Mouse (Mus musculus) G1E (cell line): ENCODE results near the gene Gm6525. TPM values are rescaled to one million over a fixed set of nuclear protein-coding genes. Genes with fewer than 3 reads are reported as not detected.

Experiments used
- ATAC-seq: 2 replicates; pipeline ENCODE4 v1.8.0; 2016; ENCODE audit warnings: mild to moderate bottlenecking; ENCODE audit not compliant: insufficient number of reproducible peaks, poor library complexity, low FRiP score, severe bottlenecking; ENCODE audit errors: extremely low read depth
- DNase-seq: peaks from one replicate; pipeline ENCODE4 v3.0.0; 2012; ENCODE audit warnings: low spot score
- H3K27me3 ChIP-seq: 2 replicates; pipeline ENCODE4 v1.6.1; 2012; ENCODE audit warnings: mild to moderate bottlenecking, low read length, inconsistent platforms; ENCODE audit not compliant: insufficient read depth
- H3K36me3 ChIP-seq: replicated peaks from 2 replicates; pipeline ENCODE3; 2012; ENCODE audit warnings: mild to moderate bottlenecking, inconsistent platforms
- H3K4me1 ChIP-seq: 2 replicates; pipeline ENCODE4 v1.6.1; 2012; ENCODE audit warnings: low read depth, low read length, inconsistent platforms, mixed read lengths; ENCODE audit not compliant: insufficient read depth
- H3K4me3 ChIP-seq: 2 replicates; pipeline ENCODE4 v1.5.1; 2012; ENCODE audit warnings: low read depth, mild to moderate bottlenecking, inconsistent platforms, low read length, moderate library complexity, mixed read lengths
- H3K9me3 ChIP-seq: replicated peaks from 2 replicates; pipeline ENCODE4 v1.6.1; 2012; ENCODE audit warnings: inconsistent platforms
- CTCF ChIP-seq: IDR thresholded peaks from 2 replicates; pipeline ENCODE4 v1.5.1; 2012; ENCODE audit warnings: low read depth, low read length, inconsistent platforms, mixed read lengths
- GATA1 ChIP-seq: IDR thresholded peaks from 2 replicates; pipeline ENCODE4 v1.6.1; 2012; ENCODE audit warnings: borderline replicate concordance, low read length, inconsistent platforms, mixed read lengths
- GATA2 ChIP-seq: IDR thresholded peaks from 2 replicates; pipeline ENCODE4 v1.6.1; 2012; ENCODE audit warnings: low read depth, low read length, inconsistent platforms, borderline replicate concordance
- POLR2AphosphoS5 ChIP-seq: IDR thresholded peaks from 2 replicates; pipeline ENCODE4 v1.6.1; 2012; ENCODE audit warnings: low read depth, low read length, inconsistent platforms; ENCODE audit not compliant: insufficient replicate concordance
- TAL1 ChIP-seq: conservative IDR thresholded peaks from 2 replicates; pipeline ENCODE4 v1.6.1; 2012; ENCODE audit warnings: low read depth, low read length, inconsistent platforms, mixed read lengths
- polyA plus RNA-seq: library from polyadenylated mRNA; stranded (reverse); fragments of >175 nt; gene quantifications from 2 replicates; pipeline ENCODE4 v1.2.3, GENCODE M21; 2012
- total RNA-seq, 2 experiments: library from RNA; stranded (forward) in 1 of 2; stranded (reverse) in 1 of 2; fragments of 200-1000 nt in 1 of 2; fragments of >200 nt in 1 of 2; fragmentation: Nextera tagmentation in 1 of 2; gene quantifications; 2 replicates each; pipeline ENCODE4 v1.2.3; 2014 to 2017

Gm6525 gene
- total and polyA plus RNA-seq, 3 experiments: 0.60 TPM; not detected in 2

- Histone ChIP-seq H3K36me3 (no peaks in the 10 kb centered on the region), H3K27me3 (peaks cover 19% of the 10 kb centered on the region), H3K9me3 (no peaks in the 10 kb centered on the region), H3K4me3 (no peak overlapping the region), H3K4me1 (no peaks in the 10 kb centered on the region)
- TF ChIP-seq CTCF (no peak), TAL1 (no peak), GATA2 (no peak), GATA1 (no peak), POLR2AphosphoS5 (no peak)
- no peak for DNase-seq
- ATAC-seq: no peak
These were observed 46.4 kb downstream of the Gm6525 start for GRCm38 (mm10) chr3:84220326-84220725.

DNA sequence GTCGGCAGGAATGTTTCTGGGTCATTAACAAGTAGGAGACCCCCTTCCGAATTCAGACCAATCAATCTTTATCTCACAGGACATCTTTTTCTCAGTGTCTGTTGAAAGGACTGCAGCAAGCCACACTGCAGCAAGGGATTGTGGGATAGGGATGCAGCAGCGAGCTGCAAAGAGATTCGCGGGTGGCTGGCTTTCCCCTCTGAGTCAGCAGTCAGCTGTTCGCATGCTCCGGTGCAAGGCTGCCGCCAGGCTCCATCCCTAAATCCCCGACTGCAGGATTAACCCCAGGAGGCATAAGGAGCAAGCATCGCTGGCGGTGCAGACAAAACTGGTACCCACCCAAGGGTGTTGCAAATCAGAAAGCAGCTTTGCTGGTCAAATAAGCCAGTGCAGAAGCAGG, 46.8 kb downstream of the Gm6525 start:
- Histone ChIP-seq H3K4me3 (no peak overlapping the region), H3K9me3 (no peaks in the 10 kb centered on the region), H3K4me1 (no peaks in the 10 kb centered on the region), H3K36me3 (no peaks in the 10 kb centered on the region), H3K27me3 (peaks cover 19% of the 10 kb centered on the region)
- TF ChIP-seq GATA1 (no peak), TAL1 (no peak), GATA2 (no peak), CTCF (no peak), POLR2AphosphoS5 (no peak)
- no peak for ATAC-seq
- DNase-seq: no peak

Other genes starting within 250 kb of the Gm6525 start
- 60.5 and 97.1 TPM in 2 replicates for gene Tmem131l, start 133.9 kb upstream of the Gm6525 start, total RNA-seq (2014; fragmentation: Nextera tagmentation)
- 41.3 and 43.4 TPM in 2 replicates for gene Tmem131l, start 133.9 kb upstream of the Gm6525 start, total RNA-seq (2017)
- 35.0 and 37.2 TPM in 2 replicates for gene Tmem131l, start 133.9 kb upstream of the Gm6525 start, polyA plus RNA-seq
- gene Mnd1, start 18.3 kb upstream of the Gm6525 start, total RNA-seq (2014; fragmentation: Nextera tagmentation): 6.1 and 11.6 TPM in 2 replicates
- gene Mnd1, start 18.3 kb upstream of the Gm6525 start, total RNA-seq (2017): 22.5 and 23.5 TPM in 2 replicates
- 1.2 and 1.8 TPM in 2 replicates for gene Mnd1, start 18.3 kb upstream of the Gm6525 start, polyA plus RNA-seq
- gene Trim2, start 132.8 kb downstream of the Gm6525 start, total RNA-seq (2014; fragmentation: Nextera tagmentation): not detected in 2 replicates
- 0.81 and 0.98 TPM in 2 replicates for gene Trim2, start 132.8 kb downstream of the Gm6525 start, total RNA-seq (2017)
- gene Trim2, start 132.8 kb downstream of the Gm6525 start, polyA plus RNA-seq: not detected in 2 replicates